Mouse (Mus musculus): Measurements from ENCODE around the gene Zdhhc9.
"Not testable (repeated sequence)": the region's sequence is repeated elsewhere in the genome, so short reads cannot be mapped to it uniquely, and the experiment has no call there.

Zdhhc9 gene

DNA sequence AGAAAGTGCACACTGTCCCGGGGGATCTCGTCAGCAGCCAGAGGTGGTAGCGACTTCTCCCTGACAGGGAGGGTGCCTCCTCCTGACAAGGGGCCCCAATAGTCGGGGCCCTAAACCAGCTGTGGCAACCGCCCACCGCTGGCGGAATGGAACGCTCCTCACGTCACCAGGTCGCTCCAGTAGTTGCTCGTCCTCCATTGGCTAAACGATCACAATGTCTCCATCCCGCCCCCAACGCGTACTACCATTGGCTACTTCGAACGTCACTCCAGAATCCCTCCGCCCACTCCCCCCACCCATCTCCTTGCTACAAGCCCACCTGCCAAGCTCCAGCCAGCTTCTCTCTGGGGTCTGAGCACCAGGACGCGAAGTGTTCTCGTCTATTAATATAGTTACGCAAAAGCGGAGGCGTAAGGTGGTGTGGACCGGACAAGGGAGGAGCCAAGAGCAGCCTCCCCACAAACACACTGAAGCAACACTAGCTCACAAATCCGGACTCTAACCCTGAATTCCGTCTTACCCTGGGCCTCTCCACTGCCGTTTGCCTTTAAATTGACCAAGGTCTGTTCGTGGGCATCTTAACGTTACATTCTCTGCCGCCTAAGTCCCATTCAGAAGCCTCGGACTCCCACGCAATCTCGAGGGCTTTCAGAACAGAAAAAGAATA, at the start of gene Zdhhc9:
Zdhhc9 (minus strand) TSS at position 360 of the 667 bp plus-strand sequence.
- peak; percentile 88 for DNase-seq (ENCODE audit: low spot score)

DNA sequence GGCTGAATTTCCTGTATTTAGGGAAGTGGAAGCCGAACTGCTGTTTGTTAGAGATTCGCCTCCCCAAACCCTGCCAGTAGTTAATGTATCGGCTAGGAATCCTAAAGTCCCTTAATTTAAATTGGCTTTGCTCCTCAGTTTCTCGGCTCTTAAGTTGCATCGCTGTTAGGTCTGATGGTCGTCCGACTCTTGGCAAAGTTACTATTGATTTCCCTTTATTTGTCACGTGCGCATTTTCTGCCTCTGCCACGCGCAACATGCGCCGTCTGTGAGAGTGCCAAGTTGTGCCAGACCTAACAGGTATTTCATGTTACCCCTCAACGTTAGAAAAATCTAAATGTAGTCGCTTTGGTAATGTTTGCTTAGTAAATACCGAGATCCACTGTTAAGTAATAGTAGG, 48.3 kb upstream of the Zdhhc9 start:
- no peak for DNase-seq (ENCODE audit: low spot score)

DNA sequence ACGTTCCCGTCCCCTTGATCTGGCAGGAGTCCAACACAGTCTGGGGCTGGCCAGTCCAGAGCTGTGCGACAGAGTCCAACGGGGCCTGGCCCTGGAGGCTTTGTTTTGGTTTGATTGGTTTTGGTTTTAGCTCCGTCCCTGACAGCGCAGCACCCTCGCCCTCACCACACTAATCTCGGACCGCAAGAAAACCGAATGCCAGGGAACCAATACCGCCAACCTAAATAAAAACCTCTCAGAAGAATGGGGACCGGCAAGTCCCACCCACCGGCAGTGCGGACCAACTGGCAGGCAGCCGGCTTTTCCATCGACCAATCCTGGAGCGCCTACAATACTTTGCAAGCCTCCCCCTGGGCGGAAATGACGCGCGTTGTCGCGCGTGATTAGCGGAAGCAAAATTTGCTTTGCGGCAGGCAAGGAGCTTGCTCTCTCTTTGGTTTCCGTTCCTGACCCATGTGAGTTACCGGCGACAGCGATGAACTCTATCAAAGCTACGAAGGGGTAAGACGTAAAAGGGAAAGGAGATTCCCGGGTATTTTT, 47.9 kb upstream of the Zdhhc9 start, which contains the start of gene Utp14a:
Utp14a (plus strand) TSS at position 395 of the 540 bp plus-strand sequence.
- DNase-seq (ENCODE audit: low spot score): peak; percentile 92

DNA sequence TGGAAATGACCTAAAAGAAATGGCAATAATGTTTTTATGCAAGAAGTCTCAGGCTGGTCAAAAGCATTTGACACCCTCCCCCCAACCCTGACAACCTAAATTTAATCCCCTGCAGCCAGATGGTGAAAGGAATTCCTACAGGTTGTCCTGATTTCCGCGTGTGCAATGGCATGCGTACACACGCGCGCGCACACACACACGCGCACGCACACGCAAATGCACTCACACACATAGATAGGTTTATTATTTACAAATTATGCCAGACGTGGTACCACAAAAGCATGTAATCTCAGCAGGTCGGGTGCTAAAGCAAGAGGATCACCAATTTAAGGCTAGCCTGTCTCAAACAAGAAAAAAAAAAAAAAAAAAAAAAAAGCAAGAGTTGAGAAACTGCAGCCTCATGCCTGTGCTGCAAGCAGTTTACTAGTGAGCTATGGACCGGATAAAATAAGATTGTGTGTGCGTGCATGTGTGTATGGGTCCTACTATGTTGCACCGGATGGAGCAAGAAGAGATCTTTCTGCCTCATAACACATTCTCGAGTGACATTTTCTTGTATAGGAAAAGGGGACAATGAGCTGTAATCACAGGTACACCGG, 47.3 kb upstream of the Zdhhc9 start:
- no peak for DNase-seq (ENCODE audit: low spot score)

DNA sequence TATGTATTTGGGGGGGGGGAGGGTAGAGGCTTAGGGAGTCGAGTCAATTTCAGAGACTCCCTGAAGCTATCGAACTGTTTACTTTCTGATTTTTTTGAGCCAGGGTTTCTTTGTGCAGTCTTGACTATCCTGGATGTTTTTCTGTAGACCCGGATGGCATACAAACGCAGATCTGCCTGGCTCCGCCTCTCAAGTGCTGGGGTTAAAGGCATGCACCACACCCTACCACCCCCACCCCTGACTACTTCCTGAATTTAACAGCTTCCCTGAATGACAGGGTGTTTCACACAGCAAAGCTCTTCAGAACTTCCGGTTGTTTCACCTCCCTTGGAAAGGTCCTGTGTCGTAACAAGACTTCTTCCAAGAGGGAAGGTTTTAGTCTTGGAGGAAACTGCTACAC, 25.7 kb upstream of the Zdhhc9 start:
- DNase-seq (ENCODE audit: low spot score): no peak

DNA sequence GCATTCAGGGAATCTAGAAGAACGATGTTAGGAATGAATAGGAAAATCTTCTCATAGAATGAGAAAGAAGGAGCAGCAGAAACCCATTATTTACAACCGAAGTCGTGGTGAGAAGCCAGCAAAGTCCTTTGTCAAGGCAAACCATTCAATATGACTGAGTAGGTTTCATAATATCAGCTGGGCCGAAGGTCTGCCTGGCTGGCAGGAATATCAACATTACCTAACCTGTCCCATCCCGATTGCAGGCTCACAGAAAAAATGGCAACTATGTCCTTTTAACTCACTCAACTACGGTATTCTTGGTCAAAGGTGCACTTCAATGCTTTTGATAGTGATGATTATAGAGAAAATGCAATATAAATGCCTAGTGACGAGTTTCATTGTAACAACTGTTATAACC, 17.5 kb upstream of the Zdhhc9 start:
- no peak for DNase-seq (ENCODE audit: low spot score)

DNA sequence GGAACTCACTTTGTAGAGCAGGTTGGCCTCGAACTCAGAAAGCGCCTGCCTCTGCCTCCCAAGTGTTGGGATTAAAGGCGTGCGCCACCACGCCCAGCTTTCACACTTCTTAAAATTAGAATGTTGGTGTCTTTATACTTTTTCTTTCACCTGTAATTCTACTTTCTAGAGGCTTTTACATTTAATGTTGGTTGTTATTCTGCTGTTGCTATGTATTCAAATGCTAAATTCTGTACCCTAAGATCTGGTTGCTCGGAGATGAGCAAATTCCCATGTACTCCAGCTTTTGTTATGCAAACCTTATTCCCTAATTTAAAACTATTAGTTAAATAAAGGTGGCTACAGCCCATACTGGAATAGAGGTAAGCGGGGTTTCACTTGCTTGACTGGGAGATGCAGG, 14.0 kb upstream of the Zdhhc9 start:
- DNase-seq (ENCODE audit: low spot score): no peak

DNA sequence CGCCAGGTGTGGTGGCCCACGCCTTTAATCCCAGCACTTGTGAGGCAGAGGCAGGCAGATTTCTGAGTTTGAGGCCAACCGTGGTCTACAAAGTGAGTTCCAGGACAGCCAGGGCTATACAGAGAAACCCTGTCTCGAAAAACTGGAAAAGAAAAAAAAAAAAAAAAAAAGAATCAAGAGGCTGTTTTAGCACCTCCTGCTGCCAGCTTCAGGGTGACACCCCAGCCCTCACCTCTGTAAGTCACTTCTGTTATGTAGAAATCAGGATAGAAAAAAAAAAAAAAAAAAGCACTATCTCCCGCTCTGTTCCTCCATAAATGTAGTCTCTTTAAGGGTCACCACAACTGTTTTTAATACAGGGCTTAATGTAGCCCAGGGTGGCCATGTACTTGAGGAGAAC, 10.8 kb upstream of the Zdhhc9 start:
- DNase-seq (ENCODE audit: low spot score): no peak

DNA sequence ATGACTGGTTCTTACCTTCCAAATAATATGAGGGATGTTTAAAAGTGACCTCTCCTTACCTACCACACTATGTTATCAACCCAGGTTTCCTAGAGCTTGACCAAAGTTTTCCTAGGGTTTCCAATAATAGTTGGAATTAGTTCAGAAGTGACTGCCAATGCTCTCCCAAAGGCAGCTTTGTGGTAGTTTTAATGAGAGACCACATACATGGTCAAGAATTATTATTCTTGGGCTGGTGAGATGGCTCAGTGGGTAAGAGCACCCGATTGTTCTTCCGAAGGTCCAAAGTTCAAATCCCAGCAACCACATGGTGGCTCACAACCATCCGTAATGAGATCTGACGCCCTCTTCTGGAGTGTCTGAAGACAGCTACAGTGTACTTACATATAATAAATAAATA, 1.1 kb upstream of the Zdhhc9 start:
- DNase-seq (ENCODE audit: low spot score): not testable (repeated sequence)

DNA sequence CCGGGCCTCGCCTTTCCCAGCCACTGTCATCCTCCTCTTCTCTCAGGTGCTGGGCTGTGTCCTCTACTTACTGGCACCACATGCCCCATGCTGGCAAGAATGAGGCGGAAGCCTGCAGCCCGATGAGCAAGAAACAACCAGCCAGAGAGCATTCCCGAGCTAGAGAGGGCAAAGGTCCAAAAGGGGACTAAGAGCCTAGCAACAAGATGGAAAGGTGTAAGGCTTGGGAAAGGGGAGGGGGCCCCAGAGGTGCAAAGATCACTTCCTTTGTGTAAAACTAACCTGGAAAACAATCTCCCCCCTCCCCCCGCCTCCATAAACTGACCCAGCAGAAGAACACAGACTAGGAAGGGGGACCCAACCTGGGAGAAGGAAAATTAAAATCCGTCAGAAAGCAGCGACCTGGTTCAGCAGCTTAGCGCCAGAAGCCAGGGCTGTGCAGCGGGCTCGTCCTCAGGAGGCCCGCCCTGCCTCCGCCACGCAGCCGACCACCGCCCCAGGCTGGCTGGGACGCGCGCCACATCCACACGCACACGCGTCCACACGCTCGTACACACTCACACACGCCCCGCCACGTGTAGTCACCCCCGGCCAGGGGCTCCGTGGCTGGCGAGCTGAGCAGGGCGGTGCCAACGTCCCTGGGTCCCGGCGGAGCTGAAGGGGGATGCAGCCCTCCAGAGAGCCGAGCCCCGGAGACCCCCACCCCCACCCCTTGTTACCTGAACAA, 754 bp downstream of the Zdhhc9 start:
- DNase-seq (ENCODE audit: low spot score): peak; percentile 50

DNA sequence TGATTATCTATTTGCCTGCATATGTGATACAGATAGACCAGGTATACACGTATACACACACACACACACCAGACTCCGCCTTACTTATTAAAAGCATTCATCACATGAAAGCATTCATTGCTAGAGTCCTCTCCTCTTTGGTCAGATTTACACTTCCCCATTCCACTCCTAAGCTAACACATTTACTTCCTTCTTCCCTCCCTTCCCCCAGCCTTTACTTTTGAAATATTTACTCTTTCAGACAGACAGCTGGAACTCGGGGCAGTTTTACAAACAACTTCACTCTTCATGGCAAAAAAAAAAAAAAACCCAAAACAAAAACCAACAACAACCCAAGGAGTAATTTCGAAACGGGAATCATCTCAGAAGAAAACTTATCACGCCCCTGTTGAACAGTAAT, 4.2 kb downstream of the Zdhhc9 start:
- no peak for DNase-seq (ENCODE audit: low spot score)

DNA sequence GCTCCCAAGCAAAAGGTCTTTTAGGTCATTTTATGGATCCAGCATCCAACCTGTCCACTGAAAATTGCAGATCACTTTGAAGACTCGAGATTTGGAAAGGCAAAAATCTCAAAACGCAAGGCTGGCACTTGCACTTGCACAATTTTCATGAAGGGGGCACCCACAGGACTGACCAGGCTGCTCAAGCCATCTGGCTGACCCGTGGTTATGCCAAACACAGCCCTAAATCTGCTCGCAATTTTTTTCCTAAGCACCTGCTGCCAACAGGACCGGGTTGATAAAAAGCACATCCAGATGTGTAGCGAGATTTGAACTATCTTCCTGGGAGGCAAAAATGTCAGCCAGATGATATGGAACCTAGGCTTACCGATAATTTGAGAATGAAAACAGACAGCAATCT, 4.9 kb downstream of the Zdhhc9 start:
- DNase-seq (ENCODE audit: low spot score): no peak

DNA sequence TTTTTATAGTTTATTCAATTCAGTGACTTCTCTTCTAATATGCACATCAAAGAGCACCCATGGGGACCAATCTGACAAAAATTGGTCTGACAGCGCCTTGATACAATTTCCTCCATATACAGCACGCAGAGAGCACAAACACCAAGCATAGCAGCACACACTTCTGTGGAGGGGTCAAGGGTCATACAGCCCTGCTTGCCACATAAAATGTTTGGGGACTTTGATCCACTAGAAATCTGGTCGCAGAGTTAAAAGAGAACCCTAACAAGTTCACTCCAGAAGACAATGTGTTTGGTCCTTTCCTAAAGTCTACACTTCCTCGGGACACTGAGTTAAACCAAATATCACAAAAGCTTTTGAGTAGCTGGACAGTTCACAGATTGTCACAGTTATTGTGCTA, 5.7 kb downstream of the Zdhhc9 start:
- no peak for DNase-seq (ENCODE audit: low spot score)

DNA sequence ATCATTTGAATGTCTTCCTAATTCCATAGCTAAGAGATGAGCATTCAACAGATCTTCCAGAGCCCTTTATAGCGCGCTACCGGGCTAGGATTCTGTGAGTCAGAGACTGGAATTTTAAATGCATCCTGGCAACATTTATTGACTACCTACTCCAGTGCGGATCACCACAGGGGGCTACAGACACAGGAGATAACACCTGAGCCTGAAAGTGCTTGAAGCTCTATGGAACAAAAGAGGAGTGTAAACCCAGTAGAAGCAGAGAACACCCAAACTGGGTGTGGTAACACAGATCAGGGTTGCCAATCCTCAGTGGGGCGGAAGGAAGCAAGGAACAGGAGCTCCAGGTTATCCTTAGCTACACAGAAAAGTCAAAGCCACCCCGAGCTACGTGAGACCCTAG, 6.2 kb downstream of the Zdhhc9 start:
- DNase-seq (ENCODE audit: low spot score): no peak

DNA sequence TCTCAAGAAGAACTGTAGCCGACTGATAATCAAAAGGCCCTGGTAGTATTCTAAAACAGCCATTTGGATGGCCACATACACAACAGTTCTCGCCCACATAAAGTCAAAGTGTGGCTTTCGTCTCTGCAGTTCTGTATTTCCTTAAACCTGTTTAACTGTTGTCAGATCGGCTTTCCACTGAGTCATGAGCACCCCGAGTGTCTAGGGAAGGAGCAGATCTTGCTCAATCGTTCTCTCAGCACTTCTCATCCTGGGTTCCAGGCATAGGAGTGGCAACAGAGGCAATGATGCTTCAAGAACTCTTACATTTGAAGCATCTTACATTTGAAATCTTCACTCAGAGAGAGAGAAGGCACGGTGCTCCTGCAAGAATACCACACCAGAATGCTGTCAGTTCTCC, 6.7 kb downstream of the Zdhhc9 start:
- no peak for DNase-seq (ENCODE audit: low spot score)

DNA sequence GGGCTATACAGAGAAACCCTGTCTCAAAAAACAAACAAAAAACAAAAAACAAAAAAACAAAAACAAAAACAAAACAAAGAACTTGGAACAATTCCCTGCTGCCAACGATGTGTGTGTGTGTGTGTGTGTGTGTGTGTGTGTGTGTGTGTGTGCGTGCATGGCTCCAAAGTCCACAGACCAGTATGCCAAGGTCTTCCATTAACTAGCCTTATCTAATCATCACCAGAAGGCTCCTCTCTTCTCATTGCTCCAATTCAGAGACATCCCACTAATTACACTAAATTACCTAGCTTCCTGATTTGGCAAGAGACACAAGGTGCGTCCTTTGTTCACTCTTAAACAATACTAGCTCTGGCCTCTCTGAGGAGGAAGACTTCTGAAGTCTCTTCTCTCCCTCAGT, 8.0 kb downstream of the Zdhhc9 start:
- DNase-seq (ENCODE audit: low spot score): no peak

DNA sequence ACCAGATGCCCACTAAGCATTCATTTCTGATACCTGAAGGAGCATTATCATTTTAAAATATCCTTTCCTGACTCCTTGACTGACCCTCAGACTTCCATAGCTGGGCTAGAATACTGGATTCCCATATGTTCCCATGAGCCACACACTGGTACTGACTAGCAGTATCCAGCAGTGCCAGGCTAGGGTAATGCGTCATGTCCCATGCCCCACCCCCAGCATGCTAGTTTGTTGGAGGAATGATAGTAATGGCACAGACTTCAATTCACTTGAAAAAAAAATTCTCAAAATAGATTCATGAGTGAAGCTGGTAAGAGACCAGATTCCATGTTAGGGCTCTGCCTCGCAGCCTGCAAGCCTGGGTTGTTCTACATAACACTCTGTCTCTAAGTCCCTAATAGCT, 9.7 kb downstream of the Zdhhc9 start:
- DNase-seq (ENCODE audit: low spot score): no peak

DNA sequence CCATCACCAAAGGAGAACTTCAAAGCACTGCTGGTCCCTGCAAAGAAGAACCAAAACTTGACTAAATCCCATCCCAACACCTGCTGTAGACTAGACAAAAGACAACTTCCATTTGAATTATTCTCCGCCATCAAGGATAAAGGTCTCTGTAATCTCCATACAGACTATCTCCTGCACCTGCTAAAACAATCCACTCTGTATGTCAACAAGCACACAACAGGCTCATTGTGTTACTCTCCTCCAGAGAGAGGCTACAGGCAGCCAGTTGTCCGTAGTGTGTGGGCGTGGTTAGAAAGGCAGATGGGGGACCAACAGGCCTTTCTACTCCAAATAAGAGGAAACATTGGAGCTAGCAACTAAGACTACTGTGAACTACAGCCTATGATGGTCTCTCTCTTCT, 10.8 kb downstream of the Zdhhc9 start:
- DNase-seq (ENCODE audit: low spot score): no peak

DNA sequence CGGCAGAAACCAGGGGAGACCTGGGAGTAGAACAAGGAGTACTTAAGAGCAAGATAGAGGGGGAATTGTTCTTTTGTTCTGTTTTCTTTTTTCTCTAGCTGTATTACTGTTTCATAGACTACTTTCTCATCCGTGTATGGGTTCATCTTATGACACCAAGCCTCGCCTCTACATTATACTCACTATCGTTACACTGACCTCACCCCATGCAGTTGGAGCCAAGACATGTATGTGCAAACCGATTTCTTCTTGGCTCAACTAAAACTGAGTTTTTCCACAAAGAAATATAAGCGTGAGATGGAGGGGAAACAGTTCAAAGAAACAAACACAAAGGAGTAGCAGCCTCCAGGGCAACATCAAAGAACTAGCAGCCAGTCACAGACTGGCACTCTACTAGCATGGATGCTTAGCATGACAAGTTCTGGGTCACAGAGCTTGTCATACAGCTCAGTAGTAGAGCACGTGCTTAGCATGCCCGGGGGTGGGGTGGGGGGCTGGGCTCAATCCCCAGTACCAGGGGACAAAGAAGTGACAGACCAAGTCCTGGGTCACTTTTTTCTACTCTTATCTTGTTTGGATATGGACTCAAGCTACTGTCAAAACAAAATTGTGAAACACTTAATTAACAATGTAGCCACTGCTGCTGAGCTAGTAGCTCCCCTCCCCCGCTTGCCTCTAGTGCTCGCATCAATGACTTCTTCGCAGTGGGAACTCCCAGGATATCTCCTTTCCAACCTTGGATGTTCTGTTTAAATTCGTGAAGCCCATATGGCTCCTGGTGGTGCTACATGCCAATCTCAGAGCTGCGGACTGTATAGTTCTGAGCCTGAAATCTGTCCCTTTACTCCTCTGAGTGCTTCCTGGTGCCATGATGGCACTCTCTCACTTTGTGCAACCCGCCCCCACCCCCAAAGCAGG, 15.2 kb downstream of the Zdhhc9 start:
- DNase-seq (ENCODE audit: low spot score): peak; percentile 50

DNA sequence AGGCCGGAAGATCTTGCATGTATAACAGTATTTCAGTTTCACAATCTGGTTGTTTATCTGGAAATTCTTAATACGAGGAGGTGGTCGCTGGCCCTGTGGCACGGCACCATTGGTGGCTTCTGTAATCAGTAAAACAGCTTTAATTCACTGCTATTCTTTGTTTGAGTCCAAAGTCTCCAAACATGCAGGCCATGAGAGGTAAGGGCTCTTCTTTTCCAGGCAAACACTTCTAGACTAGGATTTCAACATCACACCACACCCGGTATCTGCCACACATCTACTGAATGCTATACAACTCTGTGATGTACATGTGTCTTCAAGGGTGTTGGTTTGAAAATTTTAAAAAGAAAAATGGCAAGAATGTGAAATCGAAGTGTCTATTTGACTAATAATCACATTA, 17.4 kb downstream of the Zdhhc9 start:
- no peak for DNase-seq (ENCODE audit: low spot score)

DNA sequence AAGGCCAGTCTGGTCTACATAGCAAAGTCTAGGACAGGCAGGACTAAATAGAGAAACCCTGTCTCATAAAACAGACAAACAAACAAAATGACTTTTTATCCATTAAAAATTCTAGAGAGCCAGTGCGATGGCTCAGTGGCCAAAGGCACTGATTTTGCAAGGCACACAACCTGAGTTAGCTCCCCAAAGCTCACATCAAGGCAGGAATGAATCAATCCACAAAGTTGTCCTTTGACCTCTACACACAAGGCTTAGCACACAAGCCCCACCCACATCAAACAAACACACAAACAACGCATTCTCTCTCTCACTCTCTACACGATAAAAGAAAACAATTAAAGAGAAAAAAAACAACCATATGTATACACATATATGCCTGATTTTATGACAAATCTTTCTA, 24.0 kb downstream of the Zdhhc9 start:
- no peak for DNase-seq (ENCODE audit: low spot score)

DNA sequence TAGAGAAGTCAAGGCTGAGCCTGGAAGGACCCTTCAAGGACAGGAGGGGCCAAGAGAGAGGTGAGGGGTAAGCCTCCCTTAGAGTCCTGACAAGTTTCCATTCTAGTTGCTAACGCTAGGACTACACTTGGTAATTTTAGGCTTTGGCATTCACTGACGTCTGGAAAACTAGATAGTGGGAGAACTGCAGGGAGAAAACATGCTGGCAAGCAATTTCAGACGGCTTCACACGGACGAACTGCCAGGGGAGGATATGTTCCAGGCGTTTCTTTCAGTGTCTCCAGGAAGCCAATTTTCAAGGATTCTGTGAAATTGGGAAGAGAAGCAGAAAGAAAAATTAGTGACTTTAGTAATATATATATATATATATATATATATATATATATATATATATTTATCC, 26.8 kb downstream of the Zdhhc9 start:
- DNase-seq (ENCODE audit: low spot score): no peak

Data from testis, postnatal 10 days (tissue).